Mouse (Mus musculus): Measurements from ENCODE around the gene Ctnna3.

GRCm38 (mm10) chr10:63954308-63954930 lies 524.5 kb downstream of the Ctnna3 start:
- TF ChIP-seq USF1 (IDR thresholded peaks at IDR 0.05; ENCODE audit: low read depth) (no peak), REST (IDR thresholded peaks at IDR 0.05; ENCODE audit: insufficient read depth, insufficient read length) (no peak), POLR2A (IDR thresholded peaks at IDR 0.05; ENCODE audit: insufficient read length, low read depth) (no peak), CEBPB (IDR thresholded peaks at IDR 0.05; ENCODE audit: insufficient read depth, poor library complexity, severe bottlenecking) (no peak), TCF3 (IDR thresholded peaks at IDR 0.05; ENCODE audit: insufficient read length, low read depth) (no peak), POLR2AphosphoS2 (IDR thresholded peaks at IDR 0.05; ENCODE audit: insufficient read length, low read depth) (no peak), TCF12 (IDR thresholded peaks at IDR 0.05; ENCODE audit: insufficient read depth, poor library complexity, severe bottlenecking) (no peak), MAX (IDR thresholded peaks at IDR 0.05; ENCODE audit: low read depth) (no peak), E2F4 (IDR thresholded peaks at IDR 0.05; ENCODE audit: insufficient read depth) (no peak), MYOD1 (IDR thresholded peaks at IDR 0.05; ENCODE audit: control insufficient read depth in 1 of 3, insufficient read length in 2 of 3, low read depth in 2 of 3) (no peak), MYOG (IDR thresholded peaks at IDR 0.05; ENCODE audit: control insufficient read depth in 1 of 3, insufficient read depth in 1 of 3, insufficient read length in 2 of 3, low read depth in 2 of 3) (no peak), SRF (IDR thresholded peaks at IDR 0.05; ENCODE audit: control insufficient read depth, insufficient read length, low read depth) (no peak)

All from myocyte (in vitro differentiated cells).